Mouse (Mus musculus) kidney, adult 10 weeks (tissue): ENCODE data around the gene Nap1l1. TPM values are rescaled to one million over a fixed set of nuclear protein-coding genes. Genes with fewer than 3 reads are reported as not detected.

Source experiments
- polyA plus RNA-seq: library from polyadenylated mRNA; stranded (reverse); fragments of 350-450 nt; fragmentation: Illumina TruSeq; extraction: RNeasy Lipid Tissue Mini Kit (QIAGEN cat#74804); gene quantifications from one replicate; pipeline ENCODE4 v1.2.3, GENCODE M21; 2014; ENCODE audit warnings: low read depth, low replicate concordance

The Nap1l1 gene
- polyA plus RNA-seq = 518 TPM

GRCm38 (mm10) chr10:111472686-111473510 is at the start of gene Nap1l1:
Nap1l1 (plus strand) TSS chr10:111473223.

GRCm38 (mm10) chr10:111506101-111506925 is 33.3 kb downstream of the Nap1l1 start, which contains the start of gene Phlda1:
Phlda1 (plus strand) TSS chr10:111506286.

Other genes with a start within 250 kb of the Nap1l1 start
- 8.1 TPM for gene Bbs10, start 174.5 kb upstream of the Nap1l1 start, polyA plus RNA-seq
- 5.9 TPM for gene Phlda1, start 33.1 kb downstream of the Nap1l1 start, polyA plus RNA-seq